Comparison of ENCODE assay signal across 7 mouse cellular contexts in the genomic region with DNA sequence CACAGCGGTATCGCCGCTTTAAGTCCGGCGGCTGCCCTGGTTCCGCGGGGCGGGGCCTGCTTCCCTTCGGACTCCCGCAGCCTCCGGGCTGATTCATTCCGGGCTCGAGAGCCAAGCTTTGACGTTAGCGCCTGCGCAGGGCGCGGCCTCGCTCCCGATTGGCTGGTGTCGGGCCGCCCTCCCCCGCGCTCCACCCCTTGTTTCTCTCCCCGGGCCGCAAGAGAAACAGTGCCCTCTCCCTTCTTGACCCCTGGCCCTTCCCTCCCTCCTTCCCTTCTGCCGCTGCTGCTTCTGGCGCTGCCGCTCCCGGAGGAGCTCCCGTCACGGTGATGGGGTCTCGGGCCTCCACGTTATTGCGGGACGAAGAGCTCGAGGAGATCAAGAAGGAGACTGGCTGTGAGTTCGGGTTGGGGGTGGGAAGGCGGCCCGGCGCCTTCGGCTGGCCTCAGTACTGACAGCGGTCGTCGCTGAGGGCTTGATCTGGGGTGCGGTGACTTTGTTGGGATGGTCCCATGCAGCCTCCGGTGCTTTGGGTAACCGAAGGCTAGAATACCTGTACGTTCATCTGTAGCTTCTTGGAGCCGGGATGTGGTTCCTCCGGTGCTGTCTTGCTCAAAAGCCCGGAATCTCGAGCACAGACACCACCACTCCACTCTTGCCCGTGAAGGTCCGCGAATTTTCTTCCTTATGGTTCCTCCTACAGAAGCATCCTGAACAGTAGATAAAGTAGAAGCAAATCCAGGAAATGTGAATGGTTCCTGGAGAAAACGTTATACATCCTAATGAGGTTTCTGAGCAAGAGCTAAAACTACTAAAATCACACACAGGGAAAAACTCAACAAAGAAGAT. TPM values are rescaled to one million over a fixed set of nuclear protein-coding genes. Genes with fewer than 3 reads are reported as not detected.
DNase-seq lines count a peak whose midpoint lies in the region; ATAC-seq lines count a peak whose summit lies in the region.

A gene (minus strand): TSS at position 106 of the 849 bp plus-strand sequence.
A gene (plus strand): TSS at position 176 of the 849 bp plus-strand sequence.

- peak within 1 kb of the TSS; percentile 70 for H3K4me2 ChIP-seq in intestine, embryonic 16.5 days (ENCODE audit: low read depth, low read length)
- peak within 1 kb of the TSS; percentile 64 for H3K4me2 ChIP-seq in midbrain, embryonic 11.5 days

- intact Hi-C loops in left cerebral cortex, postnatal 36 days (cut with DNase I), result loop anchor here (2.0 to 5.0 kb wide), 3 partner anchors 47 to 130 kb away; a partner anchor contains a TSS

- peak within 1 kb of the TSS; percentile 79 for H3K27ac ChIP-seq in intestine, embryonic 16.5 days (ENCODE audit: low read length)
- peak within 1 kb of the TSS; percentile 72 for H3K27ac ChIP-seq in midbrain, embryonic 11.5 days (ENCODE audit: low read depth, low read length)

- peaks cover 9% of the 10 kb centered on the region; the same call in 1 of the 2 replicates for H3K4me1 ChIP-seq in intestine, embryonic 16.5 days (ENCODE audit: control insufficient read depth, insufficient read depth, low read length)
- H3K4me1 ChIP-seq in midbrain, embryonic 11.5 days (ENCODE audit: control insufficient read depth, insufficient read depth, low read length), result 0 out of 2 replicates have a peak, but pooled peaks cover 3% of the 10 kb centered on the region

- under 1% methylated on average over 56 of the region's 57 CpGs for WGBS in intestine, embryonic 16.5 days
- WGBS in midbrain, embryonic 11.5 days, result under 1% methylated on average over 57 of the region's 57 CpGs

- peak; percentile 99 for DNase-seq in adrenal gland, adult 8-10 months
- peak; percentile 97 for DNase-seq in embryo, embryonic 9.5 days (ENCODE audit: extremely low spot score)
- DNase-seq in gastrocnemius, postnatal 4 days (ENCODE audit: low spot score in 2 of 2), result peak; percentile 97 to 99
- DNase-seq in left cerebral cortex, postnatal 36 days (ENCODE audit: low spot score in 2 of 2), result peak; percentile 98 to 99
- DNase-seq in midbrain, embryonic 11.5 days (ENCODE audit: low spot score, missing footprints), result peak; percentile 99
- DNase-seq in skeletal muscle tissue, adult 2 months (ENCODE audit: low read depth, low spot score), result peak; percentile 98

- peak within 1 kb of the TSS; percentile 88 for H3K4me3 ChIP-seq in intestine, embryonic 16.5 days (ENCODE audit: low read length)
- H3K4me3 ChIP-seq in midbrain, embryonic 11.5 days (ENCODE audit: low read depth, low read length), result peak within 1 kb of the TSS; percentile 72

- H3K9ac ChIP-seq in intestine, embryonic 16.5 days (ENCODE audit: low read depth, low read length), result peak within 1 kb of the TSS; percentile 85
- H3K9ac ChIP-seq in midbrain, embryonic 11.5 days (ENCODE audit: low read length), result peak within 1 kb of the TSS; percentile 63

- no peaks in the 10 kb centered on the region for H3K36me3 ChIP-seq in intestine, embryonic 16.5 days (ENCODE audit: control insufficient read depth, insufficient read depth, low read length)
- H3K36me3 ChIP-seq in midbrain, embryonic 11.5 days (ENCODE audit: control insufficient read depth, insufficient read depth, low read length), result no peaks in the 10 kb centered on the region

- H3K27me3 ChIP-seq in intestine, embryonic 16.5 days (replicated peaks; ENCODE audit: control insufficient read depth, insufficient read depth, low read length), result no peaks in the 10 kb centered on the region
- no peaks in the 10 kb centered on the region; the same call in 1 of the 2 replicates for H3K27me3 ChIP-seq in midbrain, embryonic 11.5 days (ENCODE audit: control insufficient read depth, insufficient read depth, low read length)

- ATAC-seq in intestine, embryonic 16.5 days, result peak; percentile 98
- peak; percentile 99 for ATAC-seq in midbrain, embryonic 11.5 days (ENCODE audit: low FRiP score)

- no peaks in the 10 kb centered on the region for H3K9me3 ChIP-seq in intestine, embryonic 16.5 days (ENCODE audit: control insufficient read depth, low read length)
- no peaks in the 10 kb centered on the region for H3K9me3 ChIP-seq in midbrain, embryonic 11.5 days (ENCODE audit: control insufficient read depth, low read length)

RNA-seq across cellular contexts. Expression of the first gene that starts in this region (rescaled TPM):
- 1 to 10 TPM in 3 of 4 experiments, under 1 TPM in 1; 0.99 to 2.1 (median 1.1) TPM for total RNA-seq in adrenal gland, adult 8-10 months (2022)
- total RNA-seq in gastrocnemius, postnatal 4 days (2021), result under 1 TPM; 0.05 to 0.15 TPM
- polyA plus RNA-seq in intestine, embryonic 16.5 days (2015; fragmentation: Nextera tagmentation; extraction: Ambion mirVana), result 0.36 and 0.39 TPM in 2 replicates
- total RNA-seq in left cerebral cortex, postnatal 36 days (2021), result under 1 TPM; 0.48 to 0.91 TPM
- 0.20 and 0.69 TPM in 2 replicates for polyA plus RNA-seq in midbrain, embryonic 11.5 days (2014; fragmentation: Nextera tagmentation; extraction: Ambion mirVana)

RNA-seq across cellular contexts. Expression of the second gene that starts in this region (rescaled TPM):
- 100 to 1,000 TPM; 229 to 290 (median 261) TPM for total RNA-seq in adrenal gland, adult 8-10 months (2022)
- total RNA-seq in gastrocnemius, postnatal 4 days (2021), result 10 to 100 TPM; 58.5 to 64.0 TPM
- 56.7 and 60.6 TPM in 2 replicates for polyA plus RNA-seq in intestine, embryonic 16.5 days (2015; fragmentation: Nextera tagmentation; extraction: Ambion mirVana)
- total RNA-seq in left cerebral cortex, postnatal 36 days (2021), result 100 to 1,000 TPM; 168 to 175 TPM
- 56.2 and 61.4 TPM in 2 replicates for polyA plus RNA-seq in midbrain, embryonic 11.5 days (2014; fragmentation: Nextera tagmentation; extraction: Ambion mirVana)

Comparison
In these comparisons a context has a peak if more than half of its experiments do, and no peak if none do; other contexts are left out.
1. Peak in every context shown above with its lines: DNase-seq, ATAC-seq, H3K4me3 ChIP-seq and H3K27ac ChIP-seq.